Mouse (Mus musculus) ovary, adult 18-20 months (tissue): Measurements from ENCODE around the gene Plekhg3.

Source experiments
- DNase-seq: peaks from one replicate; pipeline ENCODE4 v3.0.0; 2022; ENCODE audit warnings: low spot score, mixed read lengths

Plekhg3 gene

DNA sequence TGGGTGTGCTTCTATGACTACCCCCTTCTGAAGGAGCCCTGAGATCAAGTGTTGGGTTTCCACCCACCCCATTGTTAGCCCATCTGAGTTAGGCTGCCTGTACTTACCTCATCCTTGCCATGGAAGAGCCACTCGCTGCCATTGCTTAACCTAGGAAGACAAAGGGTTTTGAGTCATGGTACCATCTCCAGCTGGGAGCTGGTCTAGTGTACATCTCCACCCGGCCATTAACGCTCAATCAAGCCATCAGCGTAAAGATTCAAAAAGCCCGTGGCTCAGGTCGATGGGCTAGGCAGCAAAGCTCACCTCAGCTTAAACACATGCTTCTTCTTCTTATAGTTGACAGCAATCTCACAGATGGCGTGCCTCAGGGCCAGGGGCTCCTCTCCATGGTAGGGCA lies 52.8 kb downstream of the Plekhg3 start:
- DNase-seq: no peak

DNA sequence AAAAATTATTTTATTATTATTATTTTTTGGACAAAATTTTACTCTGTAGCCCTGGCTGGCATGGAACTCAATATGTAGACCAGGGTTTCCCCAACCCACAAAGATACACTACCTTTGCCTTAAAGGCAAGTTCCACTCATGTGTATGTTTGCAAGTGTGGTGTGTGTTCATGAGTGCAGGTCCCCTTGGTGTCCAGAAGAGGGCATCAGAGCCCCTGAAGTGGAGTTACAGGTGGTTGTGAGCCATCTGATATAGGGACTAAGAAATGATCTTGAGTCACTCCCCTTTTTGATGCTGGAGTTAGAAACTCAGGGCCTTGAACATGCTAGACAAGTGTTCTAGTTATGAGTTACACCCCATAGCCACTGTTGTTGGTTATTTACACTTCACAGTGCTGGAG lies 54.3 kb downstream of the Plekhg3 start:
- no peak for DNase-seq

DNA sequence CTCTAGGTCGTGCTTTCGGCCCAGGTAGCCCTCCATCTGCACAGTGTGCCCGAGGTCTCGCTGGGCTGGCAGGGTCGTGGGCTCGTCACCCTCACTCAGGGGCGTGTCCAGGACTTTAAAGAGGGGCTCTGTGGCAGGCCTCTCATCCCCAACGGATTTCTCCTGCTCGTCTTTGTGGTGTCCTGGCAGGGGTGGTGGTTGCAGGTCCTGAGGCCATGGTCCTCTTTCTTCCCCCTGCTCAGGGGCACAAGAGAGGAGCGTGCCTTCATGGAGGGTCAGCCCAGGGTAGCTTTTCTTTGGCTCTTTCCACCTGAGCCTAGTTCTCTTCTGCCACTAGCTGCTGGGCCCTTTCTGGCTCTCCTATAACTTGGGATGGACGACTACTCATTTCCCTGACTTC lies 56.7 kb downstream of the Plekhg3 start:
- DNase-seq: no peak

DNA sequence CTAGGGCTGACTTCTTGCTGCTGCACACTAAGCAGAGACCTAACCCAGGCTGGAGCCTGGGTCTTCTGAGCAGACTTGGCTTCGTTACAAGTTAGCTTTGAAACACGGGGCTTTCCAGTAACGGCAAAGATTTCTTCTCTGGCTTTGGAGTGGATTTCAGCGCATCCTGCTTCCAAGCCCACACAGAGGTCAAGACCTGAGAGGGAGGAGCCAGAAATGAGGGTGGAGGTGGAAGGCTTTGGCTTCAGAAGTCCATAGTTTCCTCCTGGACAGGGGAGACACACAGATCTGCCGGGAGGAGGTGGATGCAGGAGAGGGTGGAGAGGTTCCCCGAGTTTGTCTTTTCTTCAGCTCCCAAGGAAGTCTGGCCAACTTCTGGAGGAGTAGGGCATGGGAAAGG lies 58.8 kb downstream of the Plekhg3 start:
- DNase-seq: peak; percentile 40

DNA sequence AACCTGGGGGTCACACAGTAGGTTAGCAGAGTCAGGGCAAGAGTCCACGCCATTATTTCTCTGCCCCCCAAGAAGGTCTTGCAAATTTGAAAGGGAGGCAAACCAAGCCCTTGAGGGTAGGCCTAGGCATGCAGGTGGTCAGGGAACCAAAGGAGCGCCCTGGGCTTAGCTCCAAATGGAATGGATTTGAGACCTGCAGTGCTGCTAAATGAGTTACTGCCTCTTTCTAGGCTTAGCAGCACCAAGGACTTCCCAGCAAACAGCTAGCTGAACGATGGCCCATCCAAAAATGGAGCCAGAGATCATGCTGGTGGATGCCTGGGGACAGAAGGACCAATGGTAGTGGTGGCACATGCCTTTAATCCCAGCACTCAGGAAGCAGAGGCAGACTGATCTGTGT lies 60.3 kb downstream of the Plekhg3 start:
- no peak for DNase-seq

DNA sequence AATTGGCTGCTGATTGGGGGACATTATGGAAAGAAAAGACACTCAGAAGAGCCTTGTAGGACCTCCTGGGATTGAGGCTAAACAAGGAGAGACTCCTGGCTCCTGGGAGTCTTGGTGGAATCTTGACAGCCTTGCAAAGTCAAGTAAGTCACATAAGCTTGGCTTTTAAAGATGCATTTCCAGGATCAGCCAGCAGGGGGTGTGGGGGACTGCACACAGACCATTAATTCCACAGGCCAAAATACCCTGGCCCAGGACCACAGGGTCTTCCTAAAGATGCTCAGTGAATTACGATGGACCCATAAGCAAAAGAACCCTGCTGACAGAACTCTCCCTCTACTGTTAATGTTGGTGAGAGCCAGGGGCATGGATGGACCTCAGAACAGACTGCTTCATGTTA lies 61.5 kb downstream of the Plekhg3 start:
- no peak for DNase-seq

DNA sequence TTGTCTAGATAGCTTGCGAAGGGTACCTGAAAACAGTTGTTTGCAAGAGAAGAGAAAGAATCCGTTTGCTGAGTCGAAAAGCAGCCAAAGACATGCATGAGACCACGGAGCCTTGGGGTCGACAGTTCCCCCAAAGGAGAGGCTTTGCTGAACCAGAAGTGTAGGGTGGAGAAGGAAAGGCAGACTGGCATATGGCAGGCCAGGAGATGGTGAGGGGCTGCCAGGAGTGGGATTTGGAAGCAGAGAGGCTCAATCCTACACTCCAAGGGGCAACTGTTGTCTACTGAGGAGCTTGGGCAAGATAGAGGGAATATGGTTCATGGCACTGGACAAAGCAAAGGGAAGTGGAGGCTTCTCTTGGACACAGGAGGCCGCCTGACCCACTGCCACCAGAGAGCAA lies 62.6 kb downstream of the Plekhg3 start:
- no peak for DNase-seq

GRCm38 (mm10) chr12:76593839-76594322 lies 63.2 kb downstream of the Plekhg3 start:
- DNase-seq: peak; percentile 65

DNA sequence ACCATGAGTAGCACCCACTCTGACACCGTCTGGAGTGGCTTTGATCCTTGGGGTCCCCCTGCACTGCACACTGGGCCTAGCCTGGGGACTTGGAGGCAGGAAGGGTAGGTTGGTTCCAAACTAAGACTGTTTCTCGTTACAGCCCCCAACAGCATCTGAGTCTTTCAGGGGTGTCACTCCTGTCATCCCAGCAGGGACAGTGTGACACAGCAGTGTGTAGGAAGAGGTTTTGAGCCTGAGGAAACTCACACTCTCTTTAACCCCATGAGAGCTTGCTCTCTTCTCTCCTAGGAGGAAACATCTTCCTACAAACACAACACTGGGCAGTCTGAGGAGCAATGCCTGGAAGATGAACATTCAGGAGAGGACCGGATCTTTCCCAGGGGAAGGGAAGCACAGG lies 63.9 kb downstream of the Plekhg3 start:
- DNase-seq: no peak

DNA sequence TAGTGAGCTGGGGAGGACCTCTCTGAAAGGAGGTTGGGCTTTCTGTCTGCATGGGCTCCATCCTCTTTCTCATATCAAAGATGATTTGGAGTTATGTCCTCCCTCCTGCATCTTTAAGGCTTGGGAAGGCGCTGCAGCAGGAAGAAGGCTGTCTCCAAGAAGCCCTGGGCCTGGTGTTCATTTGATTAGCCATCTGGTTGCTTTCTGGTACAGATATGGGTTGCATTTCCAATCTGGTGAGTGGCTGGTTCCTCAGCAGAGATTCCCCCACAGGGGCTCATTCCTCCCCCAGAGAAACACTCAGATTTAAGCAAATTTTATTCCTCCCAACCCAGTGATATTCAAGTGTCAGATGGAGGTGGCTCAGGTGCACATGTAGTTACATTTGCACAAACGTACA lies 65.1 kb downstream of the Plekhg3 start:
- DNase-seq: no peak

- no peak for DNase-seq
Measured at GRCm38 (mm10) chr12:76596292-76597023, 65.8 kb downstream of the Plekhg3 start.

- no peak for DNase-seq
Measured at GRCm38 (mm10) chr12:76597577-76598100, 66.9 kb downstream of the Plekhg3 start.

DNA sequence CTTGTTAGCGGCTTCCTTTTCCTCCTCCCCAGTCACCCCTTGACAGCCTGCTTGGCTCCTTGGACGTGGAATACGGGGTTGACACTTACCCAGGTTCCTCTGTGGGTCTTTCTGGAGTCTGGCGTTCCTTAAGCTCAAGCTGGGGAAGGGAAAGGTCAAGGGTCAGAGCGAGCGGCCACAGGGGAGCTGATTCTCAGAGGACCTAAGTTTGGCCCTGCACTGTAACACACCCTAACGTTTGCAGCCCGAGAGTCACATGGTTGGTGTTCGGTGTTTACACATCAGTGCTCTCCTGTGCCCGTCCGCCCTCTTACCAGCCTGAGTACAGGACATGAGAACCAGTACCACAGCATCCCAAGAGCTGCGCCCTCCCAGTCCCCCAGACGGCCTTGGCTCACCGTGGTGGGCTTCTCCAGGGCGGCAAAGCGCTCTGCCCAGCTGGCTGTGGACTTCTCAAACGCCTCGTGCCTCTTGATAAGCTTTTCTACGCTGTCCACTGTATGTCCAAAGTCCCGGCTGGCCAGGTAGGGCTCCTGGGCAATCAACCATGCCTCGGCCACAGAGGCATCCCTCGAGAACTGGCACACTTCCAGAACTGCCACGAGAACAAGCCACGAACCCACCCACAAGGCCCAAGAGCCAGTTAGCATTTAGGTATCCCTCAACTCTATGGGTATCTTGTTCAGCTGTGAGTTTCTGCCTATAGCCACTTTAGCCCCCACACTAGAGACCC lies 67.7 kb downstream of the Plekhg3 start:
- no peak for DNase-seq

- no peak for DNase-seq
Measured at GRCm38 (mm10) chr12:76603779-76604178, 73.1 kb downstream of the Plekhg3 start.

GRCm38 (mm10) chr12:76604546-76604945 lies 73.9 kb downstream of the Plekhg3 start:
- no peak for DNase-seq

DNA sequence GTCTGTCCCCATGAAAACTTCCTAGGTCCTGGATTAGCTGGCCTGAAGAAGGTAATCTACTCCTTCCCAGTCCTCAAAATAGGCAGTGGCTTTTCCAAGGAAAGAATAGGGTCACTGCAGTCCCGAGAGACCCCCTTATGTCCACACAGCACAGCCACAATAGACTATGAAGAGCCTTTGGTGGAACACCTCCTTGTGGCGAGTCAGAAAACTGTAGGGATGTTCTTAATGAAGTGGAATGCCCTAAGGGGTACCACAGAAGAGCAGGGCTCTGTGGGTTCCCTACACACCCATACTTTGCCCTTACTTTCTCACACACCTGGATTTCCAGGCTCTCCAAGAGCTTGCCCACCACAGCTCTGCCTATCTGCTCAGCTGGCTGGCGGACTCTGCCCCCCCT lies 75.1 kb downstream of the Plekhg3 start:
- DNase-seq: no peak

DNA sequence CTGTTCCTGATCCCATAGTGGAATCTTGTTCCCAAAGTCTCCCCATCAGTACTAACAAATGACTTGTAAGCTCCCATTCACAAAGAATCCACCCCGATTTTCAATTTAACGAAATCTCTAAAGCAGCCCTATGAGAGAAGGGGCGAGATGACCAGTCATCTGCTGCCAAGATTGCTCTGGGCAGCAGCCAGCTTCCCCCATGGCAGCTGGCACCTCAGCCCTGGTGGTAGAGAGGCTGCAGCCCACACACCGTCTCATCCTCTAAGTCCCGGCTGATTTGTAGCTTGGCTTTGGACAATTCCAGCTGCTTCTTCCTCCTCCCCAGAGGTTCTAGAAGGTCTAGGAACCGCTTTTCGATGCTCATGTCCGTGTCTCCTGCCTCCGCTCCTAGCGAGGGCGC lies 77.5 kb downstream of the Plekhg3 start:
- DNase-seq: peak; percentile 39

DNA sequence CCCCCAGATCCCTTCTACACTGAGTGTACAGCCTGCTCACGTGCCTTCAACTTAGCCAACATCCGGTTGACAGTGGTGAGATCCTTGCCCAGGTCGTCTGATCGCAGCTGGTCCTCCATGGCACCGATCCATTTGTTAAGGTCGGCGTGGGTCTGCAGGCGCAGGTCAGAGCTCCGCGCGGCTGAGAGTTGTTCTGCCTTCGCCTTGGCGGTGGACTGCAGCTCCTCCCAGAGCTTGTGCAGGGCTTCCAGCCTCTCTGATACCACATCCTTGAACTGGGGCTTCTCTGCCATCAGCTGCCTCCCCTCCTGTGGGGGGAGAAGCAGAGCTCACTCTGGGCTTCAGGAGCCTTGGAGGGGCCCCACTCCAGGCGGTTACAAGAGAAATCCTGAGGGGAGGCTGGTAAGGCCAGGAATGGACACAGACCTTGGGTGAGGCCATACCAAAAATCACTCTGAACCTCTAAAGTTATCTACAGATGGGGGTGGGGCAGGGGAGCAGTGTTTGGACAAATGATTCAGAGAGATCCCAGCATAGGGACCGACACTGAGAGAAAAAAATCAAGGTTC lies 78.4 kb downstream of the Plekhg3 start:
- peak; percentile 64 for DNase-seq

DNA sequence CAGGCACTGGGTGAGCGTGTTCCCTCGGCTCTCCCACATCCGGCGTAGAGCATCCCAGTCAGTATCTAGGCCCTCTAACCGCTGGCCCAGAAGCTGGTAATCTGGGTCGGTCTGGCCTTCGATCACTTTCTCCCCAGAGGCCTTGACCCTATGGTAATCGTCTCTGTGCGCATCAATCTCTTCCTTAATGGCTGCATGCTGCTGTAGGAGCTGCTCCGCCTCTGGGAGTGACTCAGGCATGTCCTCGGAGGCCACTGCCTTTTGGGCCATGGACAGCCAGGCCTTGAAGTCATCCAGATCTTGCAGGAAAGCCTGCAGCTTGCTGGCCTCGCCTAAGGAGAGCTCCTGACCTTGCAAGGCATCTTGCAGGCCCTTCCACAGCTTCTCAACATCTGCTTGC lies 81.9 kb downstream of the Plekhg3 start:
- DNase-seq: peak; percentile 80

- DNase-seq: no peak
Measured at GRCm38 (mm10) chr12:76614868-76615579, 84.3 kb downstream of the Plekhg3 start.

DNA sequence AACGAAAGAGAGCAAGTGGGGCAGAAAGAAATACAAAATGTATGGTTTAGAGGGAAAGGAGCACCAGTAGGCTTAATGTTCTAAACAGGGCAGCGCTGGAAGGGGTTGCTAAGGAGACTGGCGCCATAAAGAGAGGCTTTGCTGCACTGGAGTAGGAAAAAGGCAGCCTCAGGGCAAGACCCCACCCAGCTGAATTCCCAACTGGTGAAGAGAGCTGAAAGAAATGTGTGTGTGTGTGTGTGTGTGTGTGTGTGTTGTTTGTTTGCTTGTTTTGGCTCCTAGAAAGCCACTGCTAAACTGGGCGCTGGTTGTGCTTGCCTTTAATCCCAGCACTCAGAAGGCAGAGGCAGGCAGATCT lies 84.9 kb downstream of the Plekhg3 start:
- DNase-seq: no peak

GRCm38 (mm10) chr12:76618175-76618574 lies 87.5 kb downstream of the Plekhg3 start:
- DNase-seq: no peak
